Mouse (Mus musculus) kidney, postnatal 0 days (tissue): ENCODE measurements around the gene Atp11a. TPM values are rescaled to one million over a fixed set of nuclear protein-coding genes. Genes with fewer than 3 reads are reported as not detected.

ENCODE experiments used
- ATAC-seq: fragments of 200-750 bp; cut with Nextera tagmentation; replicated peaks from 2 replicates; pipeline ENCODE4 v1.8.0; 2017; ENCODE audit warnings: low read depth, moderate number of reproducible peaks, moderate TSS enrichment, moderate library complexity; ENCODE audit not compliant: low FRiP score
- DNase-seq: peaks from one replicate; pipeline ENCODE4 v3.0.0-alpha.2; 2016; ENCODE audit warnings: low spot score
- H3K27ac ChIP-seq: fragments of 300-500 bp; sonication (generic); 2 replicates; pipeline ENCODE4 v1.5.1; 2014; ENCODE audit warnings: mild to moderate bottlenecking
- H3K27me3 ChIP-seq: fragments of 300-500 bp; sonication (generic); 2 replicates; pipeline ENCODE4 v1.6.1; 2014; ENCODE audit warnings: low read length, mixed read lengths; ENCODE audit not compliant: insufficient read depth
- H3K36me3 ChIP-seq: fragments of 300-500 bp; sonication (generic); 2 replicates; pipeline ENCODE4 v1.6.1; 2014; ENCODE audit warnings: low read length, mixed read lengths; ENCODE audit not compliant: insufficient read depth
- H3K4me1 ChIP-seq: fragments of 300-500 bp; sonication (generic); replicated peaks from 2 replicates; pipeline ENCODE4 v1.6.1; 2014; ENCODE audit warnings: antibody characterized with exemption, low read length, mixed read lengths; ENCODE audit not compliant: insufficient read depth
- H3K4me2 ChIP-seq: fragments of 300-500 bp; sonication (generic); 2 replicates; pipeline ENCODE4 v1.6.1; 2014; ENCODE audit warnings: mild to moderate bottlenecking, low read length, moderate library complexity, mixed read lengths
- H3K4me3 ChIP-seq: fragments of 300-500 bp; sonication (generic); replicated peaks from 2 replicates; pipeline ENCODE4 v1.5.1; 2014; ENCODE audit warnings: low read depth, low read length
- H3K9ac ChIP-seq: fragments of 300-500 bp; sonication (generic); 2 replicates; pipeline ENCODE4 v1.6.1; 2014; ENCODE audit warnings: low read depth, low read length
- H3K9me3 ChIP-seq: fragments of 300-500 bp; sonication (generic); replicated peaks from 2 replicates; pipeline ENCODE4 v1.6.1; 2016; ENCODE audit warnings: low read length, inconsistent platforms, mixed read lengths
- CTCF ChIP-seq: IDR thresholded peaks from 2 replicates; pipeline ENCODE4 v1.5.1; 2016; ENCODE audit warnings: antibody characterized with exemption, low read depth, mild to moderate bottlenecking, moderate library complexity
- WGBS: fragments of 180-500 bp; shearing (Covaris S2); extraction: QIAGEN DNeasy Blood & Tissue Kit; methylation state at CpG from one replicate; pipeline ENCODE4 v1.1.7; 2014; 5-methylcytosine and 5-hydroxymethylcytosine counted together
- polyA plus RNA-seq: library from polyadenylated mRNA; unstranded; fragments of >200 nt; fragmentation: Nextera tagmentation; extraction: Ambion mirVana; gene quantifications from 2 replicates; pipeline ENCODE4 v1.2.1, GENCODE M21; 2015

Gene Atp11a
- polyA plus RNA-seq, 1 experiment from 2014 or later, result 24.5 TPM

DNA sequence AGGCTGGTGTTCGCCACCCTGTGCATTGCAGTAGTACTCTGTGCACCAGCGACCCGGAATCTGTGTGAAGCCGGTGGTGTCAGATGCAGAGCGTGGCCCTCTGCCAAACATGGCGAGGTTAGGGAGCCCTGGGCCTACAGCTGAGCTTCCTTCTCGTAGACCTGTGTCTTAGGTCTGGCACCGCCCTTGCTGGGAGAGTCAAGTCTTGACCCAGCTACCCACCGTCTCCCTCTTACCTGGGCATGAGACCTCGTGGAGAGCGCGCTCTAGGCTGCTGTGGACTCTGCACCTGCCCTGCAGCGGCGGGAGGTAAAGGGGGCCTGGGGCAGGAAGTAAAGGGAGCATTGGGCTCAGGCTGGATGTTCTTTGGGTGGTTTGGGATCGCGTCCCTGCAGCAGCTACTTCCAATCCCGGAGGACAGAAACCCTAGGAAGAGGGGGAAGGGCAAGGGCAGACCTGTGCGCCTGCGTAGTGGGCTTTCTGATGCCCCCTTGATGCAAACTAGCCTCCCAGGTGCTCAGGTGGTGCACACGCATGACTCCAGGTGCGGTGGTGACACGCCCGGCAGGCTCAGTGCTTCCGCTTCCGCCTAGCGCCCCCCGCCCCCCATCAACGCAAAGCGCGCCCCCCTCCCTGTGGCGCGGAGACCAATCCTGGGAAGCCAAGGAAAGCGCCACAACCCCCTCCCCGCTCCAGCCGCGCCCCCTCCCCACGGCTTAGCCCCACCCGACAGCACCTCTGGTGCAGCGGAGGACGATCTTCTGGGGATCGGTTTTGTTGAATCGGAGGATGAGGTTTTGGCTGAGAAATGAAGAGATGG is 158.6 kb downstream of the Atp11a start:
- WGBS, result 10% methylated on average over 42 of the region's 42 CpGs
- Histone ChIP-seq H3K36me3 (no peaks in the 10 kb centered on the region), H3K4me1 (peaks cover 14% of the 10 kb centered on the region; the same call in 1 of the 2 replicates), H3K9me3 (no peaks in the 10 kb centered on the region), H3K4me2 (peak overlapping the region; percentile 76), H3K27ac (peak overlapping the region; percentile 5; the same call in 1 of the 2 replicates), H3K9ac (peak overlapping the region; percentile 63), H3K4me3 (peak overlapping the region; percentile 42), H3K27me3 (no peaks in the 10 kb centered on the region)
- TF ChIP-seq CTCF, result no peak
- peak; percentile 49 for DNase-seq
- ATAC-seq, result peak; percentile 44

DNA sequence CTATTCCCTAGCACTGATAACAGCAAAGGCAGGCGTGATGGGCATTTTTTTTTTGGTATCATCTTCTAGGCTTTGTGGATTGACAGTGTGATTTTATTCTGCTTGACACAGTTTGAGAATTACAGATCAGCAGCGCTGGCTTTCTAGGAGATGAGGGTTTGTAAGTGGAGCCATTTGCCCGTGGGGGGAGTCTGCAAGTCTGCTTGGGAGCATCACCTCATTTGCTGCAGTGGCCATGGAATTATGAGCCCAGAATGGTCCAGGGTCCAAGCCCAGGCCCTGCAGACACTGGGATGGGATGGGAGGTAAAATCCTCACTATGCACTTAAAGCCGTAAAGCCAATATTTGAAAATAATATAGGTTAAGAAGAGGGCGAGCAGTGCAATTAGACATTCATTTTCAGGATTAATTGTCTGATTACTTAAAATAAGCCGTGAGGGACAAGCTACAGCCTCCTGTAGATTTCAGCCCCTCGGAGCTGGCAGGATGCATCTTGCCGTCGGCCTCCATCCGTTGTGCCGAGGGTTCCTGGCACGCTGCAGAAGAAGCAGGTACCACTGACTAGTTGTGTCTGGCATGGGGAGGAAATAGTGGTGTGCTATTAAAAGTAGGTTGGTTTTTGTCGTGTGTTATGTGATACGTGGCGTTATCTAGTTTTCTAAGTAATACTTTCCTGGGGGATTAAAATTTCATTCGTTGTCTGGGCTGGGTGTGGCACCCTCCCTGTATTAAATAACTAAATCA is 159.5 kb downstream of the Atp11a start:
- H3K9me3 ChIP-seq, result no peaks in the 10 kb centered on the region
- no peak for TF ChIP-seq CTCF
- no peaks in the 10 kb centered on the region for H3K36me3 ChIP-seq
- H3K9ac ChIP-seq, result peak overlapping the region; percentile 63; the same call in 1 of the 2 replicates
- no peak for ATAC-seq
- DNase-seq, result no peak
- H3K27ac ChIP-seq, result no peak overlapping the region
- no peaks in the 10 kb centered on the region for H3K27me3 ChIP-seq
- peaks cover 14% of the 10 kb centered on the region; the same call in 1 of the 2 replicates for H3K4me1 ChIP-seq
- WGBS, result 61% methylated on average over 16 of the region's 16 CpGs
- H3K4me3 ChIP-seq, result peak overlapping the region; percentile 42; the same call in 1 of the 2 replicates
- H3K4me2 ChIP-seq, result peak overlapping the region; percentile 76

DNA sequence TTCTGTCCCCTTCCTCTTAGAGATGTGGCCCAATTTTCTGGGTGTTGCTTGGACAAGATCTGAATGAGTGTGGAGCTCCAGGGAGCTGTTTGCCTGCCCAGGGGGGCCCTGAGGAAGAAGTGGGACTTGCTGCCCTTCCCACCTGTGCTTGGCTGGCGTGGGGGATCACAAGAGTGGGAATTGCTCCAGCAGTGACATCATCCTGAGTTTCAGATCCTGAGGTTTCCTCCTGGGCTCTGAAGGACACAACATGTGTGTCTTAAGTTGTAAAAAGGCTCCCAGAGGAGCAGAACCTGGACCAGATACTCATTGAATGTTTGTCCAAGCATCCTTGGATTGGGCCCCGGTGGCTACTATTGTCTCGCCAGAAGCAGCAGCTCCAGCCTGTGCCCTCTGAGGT is 160.2 kb downstream of the Atp11a start:
- no peaks in the 10 kb centered on the region for H3K9me3 ChIP-seq
- H3K4me1 ChIP-seq, result peaks cover 9% of the 10 kb centered on the region; the same call in 1 of the 2 replicates
- H3K4me2 ChIP-seq, result no peak overlapping the region
- WGBS, result 81% methylated on average over 3 of the region's 3 CpGs
- H3K9ac ChIP-seq, result no peak overlapping the region
- no peak for DNase-seq
- no peak for TF ChIP-seq CTCF
- no peak for ATAC-seq
- no peaks in the 10 kb centered on the region for H3K36me3 ChIP-seq
- H3K4me3 ChIP-seq, result no peak overlapping the region
- no peaks in the 10 kb centered on the region for H3K27me3 ChIP-seq
- no peak overlapping the region for H3K27ac ChIP-seq

- Histone ChIP-seq H3K36me3 (no peaks in the 10 kb centered on the region), H3K27ac (peak overlapping the region; percentile 13; the same call in 1 of the 2 replicates), H3K27me3 (no peaks in the 10 kb centered on the region), H3K4me1 (peaks cover 6% of the 10 kb centered on the region; the same call in 1 of the 2 replicates), H3K9ac (no peak overlapping the region), H3K4me3 (no peak overlapping the region), H3K4me2 (no peak overlapping the region), H3K9me3 (no peaks in the 10 kb centered on the region)
- WGBS, result 75% methylated on average over 4 of the region's 4 CpGs
- ATAC-seq (no peak), DNase-seq (no peak)
- TF ChIP-seq CTCF, result no peak
Observed at GRCm38 (mm10) chr8:12917831-12918230, 161.0 kb downstream of the Atp11a start.

Other genes with a start within 250 kb of the Atp11a start
- 0.91 and 1.8 TPM in 2 replicates for gene Spaca7, start 184.0 kb upstream of the Atp11a start, polyA plus RNA-seq
- 28.4 and 32.3 TPM in 2 replicates for gene Tubgcp3, start 84.8 kb upstream of the Atp11a start, polyA plus RNA-seq
- 10.9 and 11.2 TPM in 2 replicates for gene Mcf2l, start 116.8 kb downstream of the Atp11a start, polyA plus RNA-seq